Mouse (Mus musculus) NIH3T3 (cell line): ENCODE measurements at regions not wholly inside any gene's neighbourhood (a gene's known extent, or its start where the extent isn't known, plus 50 kb on each side); places are given as distances from the start of the nearest gene placed in this dataset.
A peak's percentile ranks its signal among the peaks of the same experiment; 100 is the strongest.

ENCODE experiments used
- DNase-seq: peaks from one replicate; pipeline ENCODE4 v3.0.0-alpha.2; 2012; ENCODE audit warnings: low read depth

DNA sequence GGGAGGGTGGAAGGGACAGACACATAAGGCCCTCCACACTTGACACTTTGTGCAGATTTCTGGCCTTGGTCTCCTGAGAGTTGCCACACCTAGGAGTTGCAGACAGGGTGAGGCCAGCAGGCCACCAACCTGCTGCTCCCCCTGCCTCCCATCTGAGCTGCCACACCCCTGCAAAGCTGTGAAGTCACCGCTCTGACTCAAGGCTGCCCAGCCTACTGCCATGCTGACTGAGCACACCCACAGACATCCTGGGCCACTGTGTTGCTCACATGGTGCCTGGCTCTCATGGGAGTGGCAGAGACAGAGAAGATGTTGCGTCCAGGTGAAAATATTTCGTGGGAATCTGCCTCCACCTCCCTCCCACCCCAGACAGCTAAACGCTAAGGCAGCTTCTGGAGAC, 150.3 kb downstream of the Tfap2c start:
- no peak for DNase-seq

DNA sequence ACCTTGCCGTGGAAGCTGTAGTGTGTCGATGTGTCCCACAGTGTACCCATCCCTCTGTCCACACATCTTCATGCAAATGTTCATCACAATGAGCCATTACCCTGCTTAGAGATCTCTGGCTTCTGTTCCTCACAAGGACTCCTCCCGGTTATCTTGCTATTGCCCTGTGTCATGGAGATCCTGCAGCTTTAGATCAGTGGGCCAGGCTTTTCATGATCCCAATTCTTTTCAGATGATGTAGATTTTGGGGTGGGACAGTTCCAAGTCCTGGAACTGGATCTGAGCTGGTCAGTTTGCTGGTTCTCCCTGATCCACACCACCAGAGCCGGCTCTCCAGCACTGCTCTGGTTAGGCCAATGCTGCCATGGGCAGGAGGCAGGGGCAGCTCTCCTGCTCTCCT, 161.2 kb downstream of the Tfap2c start:
- DNase-seq: no peak

DNA sequence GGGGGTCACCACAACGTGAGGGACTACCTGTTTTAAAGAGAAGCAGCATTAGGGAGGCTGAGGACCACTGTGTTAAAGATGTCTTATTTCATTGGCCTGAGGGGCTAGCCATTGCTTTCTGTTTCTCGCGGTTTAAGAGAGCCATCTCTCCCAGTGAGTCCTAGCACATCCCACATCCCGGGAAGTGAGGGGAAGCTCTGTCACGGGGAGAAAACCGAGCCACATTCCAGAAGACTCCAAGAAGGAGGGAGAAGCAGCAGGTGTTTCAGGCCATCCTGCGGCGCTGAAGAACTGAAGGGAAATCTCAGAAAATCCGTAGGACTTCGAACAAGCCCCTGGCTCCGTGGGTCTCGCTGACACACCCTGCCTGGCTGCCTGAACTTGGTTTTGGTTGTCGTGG, 177.3 kb downstream of the Tfap2c start:
- no peak for DNase-seq

DNA sequence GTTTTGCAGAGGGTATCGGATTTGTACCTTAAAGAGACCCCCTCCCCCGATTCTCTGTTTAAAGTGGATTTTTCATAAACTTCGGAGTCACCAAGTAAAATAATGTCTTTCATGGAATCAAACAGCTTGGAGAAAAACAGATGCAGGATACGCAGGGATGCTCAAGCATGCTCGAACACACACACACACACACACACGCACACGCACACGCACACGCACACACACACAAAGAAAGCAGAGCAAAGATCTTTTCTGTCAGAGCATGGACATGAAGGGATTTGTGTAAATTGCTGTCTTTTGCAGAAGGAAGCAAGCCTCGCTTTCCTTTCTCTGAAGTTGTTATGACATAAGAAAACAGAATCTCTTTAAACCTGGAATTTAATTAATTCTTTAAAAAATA, 178.2 kb downstream of the Tfap2c start:
- DNase-seq: no peak

DNA sequence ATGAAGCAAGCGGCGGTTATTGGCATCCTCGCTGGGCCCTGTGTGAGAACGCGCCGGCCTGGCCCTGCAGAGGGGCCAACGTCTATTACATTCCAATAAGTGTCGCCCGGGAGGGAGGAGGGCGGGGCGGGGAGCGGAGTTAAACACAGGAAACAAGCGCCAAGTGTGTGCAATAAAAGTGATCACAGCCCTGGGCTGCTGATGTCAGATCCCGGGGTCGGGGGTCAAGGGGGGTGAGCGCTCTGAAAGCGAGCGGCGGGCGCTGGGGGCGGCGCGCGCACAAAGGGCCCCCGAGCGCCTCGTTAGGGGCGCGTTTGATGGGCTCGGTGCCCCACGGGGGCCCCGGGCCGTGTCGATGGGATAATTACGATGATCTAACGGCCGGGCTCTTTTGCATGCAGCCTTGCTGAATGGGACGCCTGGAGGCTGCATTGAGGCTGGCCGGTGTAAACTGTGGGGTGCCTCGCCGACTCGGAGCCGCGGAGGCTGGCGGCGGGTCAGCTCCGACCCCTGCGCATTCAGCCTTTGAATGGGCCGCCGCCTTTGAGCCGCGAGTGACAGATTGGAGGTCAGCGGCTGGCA, 178.9 kb downstream of the Tfap2c start:
- no peak for DNase-seq

DNA sequence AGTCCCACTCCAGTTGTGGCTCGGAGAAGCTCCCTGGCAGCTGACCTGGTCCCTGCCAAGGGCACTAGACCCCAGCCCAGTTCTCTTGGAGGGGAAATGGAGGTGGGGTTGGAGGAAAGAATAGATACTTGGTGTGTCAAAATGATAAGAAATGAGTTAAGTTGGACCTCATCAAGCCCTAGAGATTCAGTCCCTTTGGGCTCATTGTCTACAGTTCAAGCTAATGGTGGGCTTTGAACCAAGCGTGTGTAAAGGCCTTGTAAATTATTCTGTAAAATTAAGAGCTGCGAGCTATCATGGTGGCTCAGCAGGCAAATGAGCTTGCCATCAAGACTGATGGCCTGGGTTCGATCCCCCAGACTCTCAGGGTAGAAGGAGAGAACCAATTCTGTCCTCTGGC, 179.8 kb downstream of the Tfap2c start:
- DNase-seq: no peak

DNA sequence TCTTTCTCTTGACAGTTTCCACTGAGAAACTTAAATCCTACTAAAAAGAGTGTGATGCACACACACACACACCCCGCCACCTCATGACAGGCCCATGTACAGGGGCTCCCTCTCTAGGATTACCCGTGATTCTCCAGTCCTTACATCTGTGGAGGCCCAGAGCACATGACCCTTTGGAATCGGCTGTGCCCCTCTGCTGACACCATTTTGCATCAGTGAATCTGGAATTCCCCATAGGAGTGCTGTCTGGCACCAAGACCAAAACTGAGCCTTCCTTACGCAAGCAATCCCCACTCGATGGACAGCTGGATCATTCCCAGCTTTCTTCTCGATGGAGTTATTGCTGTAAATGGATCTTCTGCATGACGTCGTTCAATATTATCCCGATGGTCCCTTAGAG, 180.3 kb downstream of the Tfap2c start:
- DNase-seq: no peak

DNA sequence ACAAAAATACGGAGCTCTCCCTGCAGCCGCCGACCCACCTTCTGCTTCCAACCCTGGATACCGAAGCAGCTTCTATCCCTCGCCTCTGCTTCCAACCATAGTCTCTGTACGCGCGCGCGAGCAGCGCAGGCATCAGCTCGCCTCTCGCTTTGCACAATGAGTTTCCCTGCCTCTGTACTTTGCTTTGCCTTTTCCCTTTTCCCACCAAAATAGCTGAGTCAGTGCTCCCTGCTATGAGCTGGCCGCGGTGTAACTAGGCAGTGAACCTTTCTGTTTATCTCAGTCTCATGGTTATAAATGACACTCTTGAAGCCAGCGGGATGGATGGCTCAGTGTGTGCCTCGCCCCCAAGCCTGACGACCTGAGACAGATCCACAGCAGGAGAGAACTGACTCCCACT, 182.0 kb downstream of the Tfap2c start:
- peak; percentile 31 for DNase-seq

DNA sequence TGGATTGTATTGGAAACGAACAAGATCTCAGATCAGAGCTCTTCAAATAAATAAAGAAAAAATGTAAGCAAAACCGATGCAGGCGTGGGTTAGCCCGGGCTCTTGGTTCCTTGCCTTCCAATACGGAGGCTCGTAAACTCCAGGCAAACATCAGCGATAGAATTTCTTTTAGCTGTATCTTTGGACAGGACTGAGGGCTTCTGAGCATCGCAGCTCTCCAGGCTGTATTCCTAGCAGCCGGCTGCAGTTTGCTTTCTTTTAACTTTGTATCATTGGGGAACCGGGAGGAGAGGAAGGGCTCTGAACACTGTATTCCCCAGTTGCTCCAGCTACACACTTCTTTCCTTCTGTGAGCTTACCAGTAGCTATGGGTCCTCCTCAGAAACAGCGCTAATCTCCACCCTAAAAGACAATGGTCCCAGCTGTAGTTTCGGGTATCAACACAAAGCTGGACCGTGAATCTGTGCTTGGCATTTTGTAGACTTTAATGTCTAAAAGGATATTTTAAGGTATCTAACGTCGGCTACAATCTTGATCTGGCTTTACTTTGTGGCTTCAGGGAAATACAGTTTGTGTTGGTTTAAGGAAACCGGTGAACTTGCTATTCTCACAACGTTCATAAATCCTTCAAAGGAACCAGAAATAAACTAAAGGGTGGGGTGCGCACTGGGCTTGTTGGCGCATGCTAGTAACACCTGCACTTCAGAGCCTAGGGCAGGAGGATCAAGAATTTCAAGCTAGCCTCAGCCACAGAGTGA, 183.2 kb downstream of the Tfap2c start:
- DNase-seq: no peak

DNA sequence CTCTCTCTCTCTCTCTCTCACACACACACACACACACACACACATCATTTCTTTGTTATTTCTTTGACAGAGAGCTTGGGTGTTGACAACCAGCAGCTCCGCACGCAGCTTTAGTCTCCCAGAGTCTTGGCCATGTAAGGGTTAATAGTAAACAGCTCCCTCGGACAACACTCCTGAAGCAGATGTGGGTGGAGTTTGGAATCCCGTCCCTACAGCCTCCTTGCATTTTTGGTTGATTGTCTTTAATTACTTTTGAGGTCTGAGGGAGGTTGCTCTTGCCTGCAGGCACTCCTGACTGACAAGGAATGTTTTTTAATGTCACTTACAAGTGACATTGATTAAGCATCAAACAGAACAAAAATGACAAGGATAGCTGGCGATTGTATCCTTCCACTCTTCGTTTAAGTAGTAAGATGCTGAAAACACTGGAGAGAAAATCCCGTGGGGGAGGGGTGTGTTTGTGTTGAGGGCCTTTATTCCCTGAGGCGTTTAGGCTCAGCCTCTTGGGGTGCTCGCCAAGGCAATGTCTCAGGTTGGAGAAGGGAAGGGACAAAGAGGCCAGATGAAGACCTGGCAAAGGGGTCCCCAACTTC, 184.1 kb downstream of the Tfap2c start:
- no peak for DNase-seq

DNA sequence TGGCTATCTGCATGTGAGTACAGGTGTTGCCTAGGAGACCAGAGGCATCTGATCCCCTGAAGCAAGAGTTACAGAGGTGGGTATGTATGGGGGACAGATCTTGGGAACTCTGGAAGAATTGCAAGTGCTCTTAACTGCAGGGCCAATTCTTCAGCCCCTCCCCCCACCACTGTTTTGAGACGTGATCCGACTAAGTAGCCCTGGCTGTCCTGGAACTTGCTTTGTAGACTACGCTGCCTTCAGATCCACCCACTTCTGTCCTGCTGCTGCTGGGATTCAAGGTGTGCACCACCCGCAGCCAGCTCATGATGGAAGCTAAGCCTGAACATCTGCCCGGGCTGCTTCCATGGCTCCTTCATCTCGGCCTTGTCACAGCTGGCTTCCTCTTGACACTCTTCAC, 186.2 kb downstream of the Tfap2c start:
- no peak for DNase-seq

DNA sequence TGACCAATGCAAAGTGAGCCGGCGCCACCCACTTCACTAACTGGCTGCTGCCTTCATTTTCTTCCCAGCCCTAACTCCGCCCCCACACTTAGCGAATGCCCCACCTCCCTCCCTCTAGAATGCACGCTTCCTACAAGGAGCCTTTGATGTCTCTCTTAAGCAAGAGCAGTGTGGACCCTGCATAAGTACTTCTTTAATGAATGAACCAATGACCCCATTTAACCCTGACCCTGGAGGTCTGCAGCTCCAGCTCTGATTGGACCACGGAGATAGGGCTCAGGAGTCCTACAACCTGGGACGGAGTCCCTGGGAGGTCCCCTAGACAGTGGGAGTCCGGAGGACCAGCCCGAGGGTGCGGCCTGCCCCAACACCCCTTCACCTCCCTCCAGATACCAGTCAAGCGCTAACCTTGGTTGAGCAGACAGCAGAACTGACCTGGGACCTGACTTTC, 189.7 kb downstream of the Tfap2c start:
- DNase-seq: no peak

DNA sequence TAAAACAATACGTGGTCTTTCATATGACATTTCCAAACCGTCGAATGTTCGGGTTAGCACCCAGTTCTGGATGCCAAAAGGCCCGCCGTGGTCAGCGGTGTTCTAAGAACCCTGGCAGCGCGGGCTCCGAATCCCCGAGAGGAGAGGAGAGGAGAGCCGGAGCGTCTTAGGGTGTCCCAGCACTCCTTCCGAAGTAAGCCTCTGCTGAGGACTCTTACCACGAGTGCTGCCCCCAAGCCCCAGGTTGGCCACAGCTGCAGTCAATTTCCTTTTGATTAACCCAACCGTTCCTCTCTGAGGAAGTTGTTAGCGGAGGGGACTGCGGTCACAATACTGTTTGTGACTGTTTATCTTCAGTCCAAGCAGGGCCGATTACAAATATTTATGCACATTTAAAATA, 190.1 kb downstream of the Tfap2c start:
- no peak for DNase-seq

DNA sequence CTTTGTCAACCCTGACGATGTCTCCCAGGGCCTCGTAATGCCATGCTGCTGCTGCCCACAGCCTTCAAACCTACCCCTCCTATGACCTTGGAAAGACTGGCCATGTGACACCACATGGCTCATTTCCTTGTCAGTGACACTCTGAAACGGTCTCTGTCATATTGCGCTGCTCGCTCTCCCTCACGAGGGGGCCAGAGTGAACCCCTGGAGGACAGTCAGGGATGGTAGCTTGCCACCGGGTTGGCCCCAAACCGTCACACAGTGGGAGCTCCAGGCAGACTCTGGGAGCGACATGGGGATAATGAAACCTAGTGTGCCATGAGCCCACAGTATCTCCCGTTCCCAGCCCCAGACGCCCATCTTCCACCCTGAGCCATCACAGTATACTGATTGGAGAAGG, 188.8 kb downstream of the Bmp7 start:
- no peak for DNase-seq

DNA sequence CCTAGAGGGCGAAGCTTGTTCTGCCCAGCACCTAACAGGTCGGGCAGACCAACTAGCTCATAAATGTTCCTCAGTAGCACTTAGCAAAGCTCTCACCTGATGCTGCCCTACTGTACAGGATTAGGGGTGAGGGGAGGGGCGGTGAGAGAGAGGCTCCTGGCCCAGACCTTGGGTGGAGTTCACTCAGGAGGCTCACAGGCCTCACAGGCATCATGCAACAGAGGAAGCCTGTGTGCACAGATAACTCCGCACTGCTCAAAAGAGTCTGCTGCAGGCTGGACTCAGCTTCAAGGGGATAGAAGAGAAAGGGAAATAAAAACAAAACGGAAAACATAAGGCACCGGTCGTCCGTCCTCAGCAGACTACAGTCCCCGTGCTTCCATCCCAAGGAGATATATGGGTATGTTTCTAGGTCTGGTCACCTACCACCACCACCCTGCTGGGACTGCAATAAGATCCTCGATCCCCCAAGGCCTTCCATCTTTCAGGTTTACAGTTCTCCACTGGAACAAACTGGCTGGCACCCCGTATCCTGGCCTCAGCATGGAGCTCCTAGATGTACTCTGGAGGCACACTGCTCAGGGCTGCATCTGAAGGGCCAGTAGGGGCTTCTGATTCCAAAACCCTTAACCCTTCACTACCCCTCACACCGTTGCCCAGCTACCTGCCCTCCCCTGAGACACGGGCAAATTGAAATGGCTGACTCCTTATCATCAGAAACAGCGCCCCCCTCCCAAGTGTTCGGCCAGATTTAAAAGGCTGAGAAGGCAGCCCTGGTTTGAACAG, 184.2 kb downstream of the Bmp7 start:
- no peak for DNase-seq

DNA sequence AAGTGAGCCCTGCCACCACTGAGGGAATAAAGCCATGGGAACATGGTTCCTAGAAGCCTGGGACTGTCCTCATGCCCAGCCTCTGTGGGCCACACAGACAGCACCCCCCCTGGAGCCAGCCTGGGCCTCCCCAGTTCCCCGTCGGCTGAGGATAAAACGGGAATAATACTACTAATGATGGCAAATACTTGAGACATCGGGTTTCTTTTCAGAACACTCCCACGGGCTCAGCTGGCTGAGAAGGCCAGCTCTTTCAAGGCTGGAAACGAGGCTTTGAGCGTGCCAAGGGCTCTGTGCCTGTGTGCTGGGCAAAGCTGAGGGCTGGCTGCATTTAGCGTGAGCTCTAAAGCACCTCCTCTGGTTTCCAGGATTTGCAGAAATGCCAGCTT, 183.7 kb downstream of the Bmp7 start:
- DNase-seq: no peak

DNA sequence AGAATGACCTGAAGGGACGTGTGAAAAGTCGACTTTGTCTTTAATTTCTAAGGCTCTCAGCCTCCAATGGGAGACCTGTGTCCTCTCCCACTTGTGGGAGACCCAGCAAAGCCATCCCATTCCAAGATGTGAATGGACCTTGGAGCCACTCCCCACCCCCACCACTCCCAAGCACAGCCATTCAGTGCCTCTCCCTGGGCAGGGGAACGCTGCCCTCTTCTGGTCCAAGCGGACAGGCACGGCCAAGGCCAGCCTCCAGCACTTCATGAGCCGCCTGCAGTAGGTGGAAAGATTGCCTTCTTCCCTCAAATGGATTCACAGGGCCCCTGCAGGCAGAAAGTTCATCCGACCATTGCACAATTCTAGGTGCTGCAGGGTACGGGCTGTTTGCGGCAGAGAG, 181.6 kb downstream of the Bmp7 start:
- peak; percentile 80 for DNase-seq

DNA sequence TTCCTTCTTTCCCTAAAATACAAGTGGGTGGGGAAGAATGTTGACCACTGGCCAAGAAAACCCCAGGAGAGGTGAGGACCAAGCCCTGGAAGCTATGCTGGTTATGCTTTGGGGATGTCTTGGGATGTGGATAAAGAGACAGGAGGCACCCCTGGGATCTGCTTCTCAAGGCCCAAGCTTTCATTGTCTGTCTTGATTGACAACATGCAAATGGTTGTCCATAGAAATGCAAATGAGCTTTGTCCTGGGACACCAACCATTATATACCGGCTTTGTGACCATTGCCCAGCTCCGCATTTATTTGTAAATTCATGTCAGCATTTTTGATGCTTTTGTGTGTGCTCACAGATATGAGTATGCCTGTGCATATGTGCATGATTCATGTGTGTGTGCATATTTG, 174.9 kb downstream of the Bmp7 start:
- no peak for DNase-seq

DNA sequence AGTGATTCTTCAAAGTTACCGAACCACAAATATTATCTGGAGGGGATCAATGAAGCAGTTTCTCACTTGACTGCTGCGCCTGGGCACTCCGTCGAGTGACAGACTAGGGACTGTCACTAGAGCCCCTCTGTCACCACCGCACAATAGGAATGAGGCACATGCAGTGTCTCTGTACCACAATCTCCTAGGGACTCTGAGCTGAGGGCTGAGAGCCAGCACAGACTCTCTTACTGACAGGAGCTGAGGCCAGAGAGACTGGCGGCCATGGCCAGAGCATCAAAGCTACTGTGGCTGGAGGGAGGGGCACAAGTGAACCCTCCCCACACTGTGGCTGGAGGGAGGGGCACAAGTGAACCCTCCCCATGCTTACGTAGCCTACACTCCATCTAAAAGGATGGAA, 173.7 kb downstream of the Bmp7 start:
- DNase-seq: no peak

DNA sequence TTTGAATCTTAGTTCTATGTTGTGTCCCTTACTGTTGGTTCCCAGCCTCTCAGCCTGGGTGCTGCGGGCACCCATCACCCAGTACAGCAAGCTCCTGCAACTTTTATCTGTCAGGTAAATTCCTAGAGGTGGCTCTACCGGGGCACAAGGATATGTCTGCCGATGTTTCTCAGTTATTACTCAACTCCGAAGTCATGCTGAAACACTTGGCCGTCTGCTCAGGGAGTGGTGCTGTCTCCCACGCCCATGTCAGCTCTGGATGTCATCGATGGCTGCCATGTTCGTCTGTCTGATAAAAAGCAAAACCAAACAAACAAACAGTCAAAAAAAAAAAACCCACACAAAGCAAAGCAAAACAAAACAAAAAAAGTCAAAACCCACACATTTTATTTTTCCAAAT, 171.4 kb downstream of the Bmp7 start:
- no peak for DNase-seq

DNA sequence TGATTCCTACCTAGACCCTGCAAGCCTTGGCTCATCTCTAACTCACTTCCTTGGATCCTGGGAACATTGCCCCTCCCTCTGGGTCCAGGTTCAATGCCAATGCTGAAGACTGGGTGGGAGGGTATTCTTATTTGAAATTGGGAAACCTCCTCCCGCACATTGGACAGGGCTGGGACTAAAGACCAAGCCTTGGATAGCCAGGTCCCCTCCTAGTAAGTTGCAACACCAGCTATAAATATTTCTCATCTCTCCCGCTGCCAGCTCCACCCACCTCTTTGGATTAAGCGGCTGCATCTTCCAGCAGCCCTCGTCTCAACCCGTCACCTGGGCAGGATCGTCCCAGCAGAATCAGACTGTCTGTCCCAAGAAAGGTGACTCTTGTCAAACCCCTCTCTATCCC, 170.1 kb downstream of the Bmp7 start:
- DNase-seq: no peak

DNA sequence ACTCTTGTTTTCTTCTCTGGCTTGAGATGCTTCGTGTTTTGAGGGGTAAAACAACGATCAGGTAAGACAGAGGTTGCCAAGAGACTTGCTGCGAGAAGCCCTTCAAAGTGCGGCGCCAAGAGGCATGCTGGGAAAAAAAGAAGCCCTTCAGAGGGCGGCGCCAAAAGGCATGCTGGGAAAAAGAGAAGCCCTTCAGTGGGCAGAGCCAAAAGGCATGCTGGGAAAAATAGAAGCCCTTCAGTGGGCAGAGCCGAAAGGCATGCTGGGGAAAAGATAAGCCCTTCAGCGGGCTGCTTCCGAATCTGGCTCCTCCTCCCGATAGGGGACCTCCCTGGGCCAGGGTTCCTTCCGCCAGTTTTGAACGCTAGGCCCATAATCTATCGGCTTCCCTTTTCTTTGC, 169.5 kb downstream of the Bmp7 start:
- DNase-seq: no peak

DNA sequence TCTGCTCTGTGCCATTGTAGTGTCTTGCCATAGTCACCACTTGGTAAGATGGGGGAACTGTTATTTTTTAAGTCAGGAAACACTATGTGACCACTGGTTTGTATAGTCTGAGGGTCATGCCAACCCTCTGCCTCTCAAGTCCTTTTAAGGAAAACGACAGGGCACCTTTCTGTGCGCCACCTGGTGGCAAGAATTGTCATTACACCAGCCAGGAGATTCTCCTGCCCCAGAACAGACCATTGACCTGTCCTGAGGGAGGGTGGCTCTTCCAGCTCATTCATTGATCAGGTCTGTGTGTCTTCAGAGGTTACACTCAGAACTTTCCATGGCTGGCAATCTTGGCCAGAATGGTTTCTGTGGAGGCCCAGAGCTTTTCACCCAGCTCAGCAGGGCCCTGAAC, 166.9 kb downstream of the Bmp7 start:
- DNase-seq: peak; percentile 62
